Mouse (Mus musculus): Measurements from ENCODE around the gene Nuf2. TPM values are rescaled to one million over a fixed set of nuclear protein-coding genes. Genes with fewer than 3 reads are reported as not detected.
A peak's percentile ranks its signal among the peaks of the same experiment; 100 is the strongest.
"Not testable (repeated sequence)": the region's sequence is repeated elsewhere in the genome, so short reads cannot be mapped to it uniquely, and the experiment has no call there.

Gene Nuf2
- polyA plus RNA-seq, 1 experiment from 2014 or later, result 64.6 TPM

GRCm38 (mm10) chr1:169517899-169518517, 13.3 kb downstream of the Nuf2 start:
- not testable (repeated sequence) for H3K9me3 ChIP-seq (replicated peaks); H3K4me2 ChIP-seq; H3K27me3 ChIP-seq; ATAC-seq; H3K9ac ChIP-seq; H3K4me3 ChIP-seq; H3K27ac ChIP-seq; H3K4me1 ChIP-seq
- 96% methylated on average over 7 of the region's 7 CpGs for WGBS
- H3K36me3 ChIP-seq (ENCODE audit: poor library complexity, severe bottlenecking), result peaks cover 68% of the 10 kb centered on the region

DNA sequence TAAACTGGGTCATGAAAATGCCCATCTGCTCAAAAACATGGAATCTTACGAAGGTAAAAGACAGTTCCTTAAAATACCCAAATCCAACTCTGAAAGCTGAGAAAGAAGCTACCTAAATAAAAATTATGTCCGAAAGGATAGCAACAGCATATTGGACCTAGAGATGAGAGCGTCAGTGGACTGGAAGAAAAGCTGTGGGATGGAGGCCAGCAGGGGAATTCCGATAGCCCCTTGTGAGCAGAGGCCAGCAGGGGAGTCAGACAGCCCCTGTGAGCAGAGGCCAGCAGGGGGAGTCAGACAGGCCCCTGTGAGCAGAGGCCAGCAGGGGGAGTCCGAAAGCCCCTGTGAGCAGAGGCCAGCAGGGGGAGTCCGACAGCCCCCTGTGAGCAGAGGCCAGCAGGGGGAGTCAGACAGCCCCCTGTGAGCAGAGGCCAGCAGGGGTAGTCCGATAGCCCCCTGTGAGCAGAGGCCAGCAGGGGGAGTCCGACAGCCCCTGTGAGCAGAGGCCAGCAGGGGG, 13.8 kb downstream of the Nuf2 start:
- Histone ChIP-seq H3K36me3 (ENCODE audit: poor library complexity, severe bottlenecking) (peaks cover 67% of the 10 kb centered on the region), H3K4me2 (no peak overlapping the region), H3K4me3 (no peak overlapping the region), H3K27me3 (no peaks in the 10 kb centered on the region), H3K9me3 (replicated peaks) (no peaks in the 10 kb centered on the region), H3K9ac (no peak overlapping the region), H3K4me1 (no peaks in the 10 kb centered on the region), H3K27ac (no peak overlapping the region)
- 96% methylated on average over 8 of the region's 8 CpGs for WGBS
- no peak for ATAC-seq

DNA sequence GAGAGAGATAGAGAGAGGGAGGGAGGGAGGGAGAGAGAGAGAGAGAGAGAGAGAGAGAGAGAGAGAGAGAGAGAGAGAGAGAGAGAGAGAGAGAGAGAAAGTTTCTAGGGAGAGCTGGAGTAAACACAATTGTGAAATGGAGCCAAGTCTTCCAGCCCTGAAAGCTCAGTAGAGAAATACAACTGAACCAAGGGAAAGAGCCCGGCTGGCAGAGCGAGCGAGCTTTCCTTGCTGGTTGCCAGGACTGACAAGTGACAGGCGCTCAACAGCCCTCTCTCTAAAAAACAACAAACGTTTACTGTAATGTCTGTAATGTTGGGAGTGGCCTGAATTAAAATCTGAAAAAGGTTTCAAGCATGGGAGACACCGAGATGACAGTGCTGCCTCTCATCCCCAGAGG, 24.9 kb downstream of the Nuf2 start:
- WGBS, result 87% methylated on average over 6 of the region's 6 CpGs
- Histone ChIP-seq H3K4me3 (no peak overlapping the region), H3K9ac (no peak overlapping the region), H3K27me3 (no peaks in the 10 kb centered on the region), H3K9me3 (replicated peaks) (no peaks in the 10 kb centered on the region), H3K4me2 (no peak overlapping the region), H3K36me3 (ENCODE audit: poor library complexity, severe bottlenecking) (peaks cover 85% of the 10 kb centered on the region), H3K27ac (no peak overlapping the region), H3K4me1 (no peaks in the 10 kb centered on the region)
- no peak for ATAC-seq

DNA sequence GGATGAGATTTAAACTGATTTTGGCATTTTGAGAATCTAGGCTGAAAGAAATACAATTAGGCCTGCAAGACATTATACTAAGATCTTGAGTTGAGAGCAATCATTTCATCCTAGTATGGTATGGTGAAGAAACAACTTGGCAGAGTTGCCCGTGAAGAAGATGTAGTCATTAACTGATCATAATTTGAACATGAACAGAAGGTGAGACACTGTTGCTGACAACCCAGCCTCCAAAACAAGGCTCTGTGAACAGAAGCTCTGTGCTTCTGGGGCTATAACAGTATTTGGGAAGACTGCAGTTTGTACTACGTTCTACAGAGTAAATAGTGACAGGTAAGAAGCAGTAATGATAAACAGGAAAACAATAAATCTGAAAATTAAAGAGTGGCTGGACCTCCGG, 28.4 kb downstream of the Nuf2 start:
- Histone ChIP-seq H3K4me1 (no peaks in the 10 kb centered on the region), H3K4me2 (no peak overlapping the region), H3K9me3 (replicated peaks) (no peaks in the 10 kb centered on the region), H3K9ac (no peak overlapping the region), H3K27ac (no peak overlapping the region), H3K27me3 (no peaks in the 10 kb centered on the region), H3K36me3 (ENCODE audit: poor library complexity, severe bottlenecking) (peaks cover 88% of the 10 kb centered on the region), H3K4me3 (no peak overlapping the region)
- WGBS, result 89% methylated on average over 3 of the region's 3 CpGs
- ATAC-seq, result no peak

GRCm38 (mm10) chr1:169495621-169496020, 35.6 kb downstream of the Nuf2 start:
- no peak for ATAC-seq
- WGBS, result 72% methylated on average over 8 of the region's 8 CpGs
- H3K4me2 ChIP-seq, result no peak overlapping the region

GRCm38 (mm10) chr1:169491561-169491960, 39.7 kb downstream of the Nuf2 start:
- 0 out of 2 replicates have a peak, but pooled peaks cover 3% of the 10 kb centered on the region for H3K27me3 ChIP-seq
- H3K9ac ChIP-seq, result no peak overlapping the region
- ATAC-seq, result no peak
- peaks cover 9% of the 10 kb centered on the region for H3K4me1 ChIP-seq
- no peak overlapping the region for H3K4me2 ChIP-seq
- H3K9me3 ChIP-seq (replicated peaks), result no peaks in the 10 kb centered on the region
- 90% methylated on average over 1 of the region's 1 CpGs for WGBS
- H3K27ac ChIP-seq, result no peak overlapping the region
- peaks cover 1% of the 10 kb centered on the region; the same call in 1 of the 2 replicates for H3K36me3 ChIP-seq (ENCODE audit: poor library complexity, severe bottlenecking)
- H3K4me3 ChIP-seq, result no peak overlapping the region

More at GRCm38 (mm10) chr1:169495621-169496020, 35.6 kb downstream of the Nuf2 start:
- H3K9me3 ChIP-seq (replicated peaks), result no peaks in the 10 kb centered on the region
- no peak overlapping the region for H3K9ac ChIP-seq
- H3K27me3 ChIP-seq, result no peaks in the 10 kb centered on the region
- H3K4me3 ChIP-seq, result no peak overlapping the region
- no peak overlapping the region for H3K27ac ChIP-seq
- H3K4me1 ChIP-seq, result no peaks in the 10 kb centered on the region
- H3K36me3 ChIP-seq (ENCODE audit: poor library complexity, severe bottlenecking), result peaks cover 32% of the 10 kb centered on the region

DNA sequence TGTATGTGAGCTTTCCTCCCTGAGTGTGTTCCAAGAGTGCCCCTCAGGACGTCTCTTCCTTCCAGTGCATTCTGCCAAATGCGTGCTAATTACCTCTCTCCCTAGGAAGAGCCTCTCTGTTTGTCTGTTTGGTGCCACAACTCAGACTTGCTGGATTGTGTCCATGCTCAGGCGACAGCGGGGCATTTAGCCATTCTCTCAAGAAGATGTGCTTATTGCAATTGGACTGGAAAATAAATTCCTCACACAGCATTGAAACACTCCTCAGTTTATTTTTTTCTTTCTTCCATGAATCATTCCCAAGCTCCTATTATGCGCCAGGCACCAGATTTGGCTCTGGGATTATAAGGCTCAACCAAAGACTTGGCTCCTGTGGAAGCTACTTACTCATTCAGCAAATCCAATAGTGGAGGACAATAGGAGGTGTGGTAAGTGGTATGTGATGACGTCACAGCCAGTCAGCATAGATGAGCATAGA, 45.8 kb downstream of the Nuf2 start:
- peak; percentile 84 for ATAC-seq
- H3K4me2 ChIP-seq, result no peak overlapping the region
- no peak overlapping the region for H3K4me3 ChIP-seq
- 33% methylated on average over 6 of the region's 6 CpGs for WGBS
- no peaks in the 10 kb centered on the region for H3K9me3 ChIP-seq (replicated peaks)
- no peak overlapping the region for H3K9ac ChIP-seq
- H3K27me3 ChIP-seq, result 0 out of 2 replicates have a peak, but pooled peaks cover 3% of the 10 kb centered on the region
- peaks cover 29% of the 10 kb centered on the region for H3K4me1 ChIP-seq
- peak overlapping the region; percentile 32 for H3K27ac ChIP-seq
- no peaks in the 10 kb centered on the region for H3K36me3 ChIP-seq (ENCODE audit: poor library complexity, severe bottlenecking)

DNA sequence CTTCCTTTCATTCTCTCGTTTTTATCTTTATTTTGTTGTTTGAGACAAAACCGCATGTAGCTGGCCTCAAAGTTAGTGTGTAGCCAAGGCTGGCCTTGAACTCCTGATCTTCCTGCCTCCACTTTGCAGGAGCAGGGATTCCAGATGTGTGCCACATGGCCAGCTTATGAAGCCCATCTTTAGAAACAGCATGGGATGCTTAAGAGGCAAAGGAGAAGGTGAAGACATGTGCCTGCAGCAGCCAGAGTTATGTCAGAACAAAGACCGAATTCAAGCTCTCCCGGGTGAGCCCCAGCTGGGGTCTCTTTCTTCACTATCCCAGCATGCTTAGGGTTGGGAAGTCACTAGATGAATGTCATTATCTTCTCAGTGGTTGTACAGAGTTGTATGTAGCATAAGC, 46.7 kb downstream of the Nuf2 start:
- H3K4me3 ChIP-seq, result no peak overlapping the region
- 0 out of 2 replicates have a peak, but pooled peaks cover 3% of the 10 kb centered on the region for H3K27me3 ChIP-seq
- 60% methylated on average over 4 of the region's 4 CpGs for WGBS
- no peak for ATAC-seq
- no peaks in the 10 kb centered on the region for H3K9me3 ChIP-seq (replicated peaks)
- H3K4me2 ChIP-seq, result no peak overlapping the region
- H3K4me1 ChIP-seq, result peaks cover 29% of the 10 kb centered on the region
- H3K9ac ChIP-seq, result no peak overlapping the region
- no peak overlapping the region; the same call in 1 of the 2 replicates for H3K27ac ChIP-seq
- no peaks in the 10 kb centered on the region for H3K36me3 ChIP-seq (ENCODE audit: poor library complexity, severe bottlenecking)

DNA sequence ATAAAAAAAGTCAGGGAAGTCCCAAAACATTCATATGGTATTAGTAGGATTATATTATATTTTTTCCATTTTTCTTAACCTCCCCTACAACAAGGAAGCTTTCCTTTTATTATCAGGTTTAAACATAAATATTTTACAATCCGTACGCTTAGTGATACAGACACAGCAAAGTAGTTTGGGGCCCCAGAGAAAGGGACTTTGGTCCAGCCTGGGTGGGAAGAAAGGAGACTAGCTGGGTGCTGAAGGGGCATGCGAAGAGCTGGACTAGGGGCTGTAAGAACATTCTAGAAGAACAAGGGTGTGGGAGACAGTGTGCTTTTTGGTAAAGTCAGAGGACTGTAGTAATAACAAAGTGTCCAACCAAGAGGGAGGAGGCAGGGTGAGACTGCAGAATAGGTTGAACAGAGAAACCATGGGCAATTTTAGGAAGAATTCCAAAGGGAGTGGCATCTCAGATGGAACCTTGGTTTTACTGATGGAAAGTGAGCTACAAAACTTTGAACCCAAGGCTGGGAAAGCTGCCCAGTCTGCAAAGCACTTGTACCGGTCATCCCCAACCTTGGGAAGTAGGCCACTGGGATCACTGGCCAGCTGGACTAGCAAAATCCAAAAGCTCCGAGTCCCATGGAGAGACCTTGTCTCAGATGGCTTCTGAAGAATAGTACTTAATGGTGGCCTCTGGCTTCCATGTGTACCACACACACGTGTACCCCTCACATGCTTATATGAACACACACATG, 48.5 kb downstream of the Nuf2 start:
- ATAC-seq, result no peak
- Histone ChIP-seq H3K4me1 (peaks cover 25% of the 10 kb centered on the region), H3K27me3 (no peaks in the 10 kb centered on the region), H3K4me3 (no peak overlapping the region), H3K27ac (no peak overlapping the region), H3K4me2 (no peak overlapping the region), H3K9me3 (replicated peaks) (no peaks in the 10 kb centered on the region), H3K36me3 (ENCODE audit: poor library complexity, severe bottlenecking) (no peaks in the 10 kb centered on the region), H3K9ac (no peak overlapping the region)
- WGBS, result 97% methylated on average over 6 of the region's 6 CpGs

- 25% methylated on average over 3 of the region's 3 CpGs for WGBS
- peaks cover 11% of the 10 kb centered on the region for H3K4me1 ChIP-seq
- H3K27ac ChIP-seq, result no peak overlapping the region
- no peaks in the 10 kb centered on the region for H3K27me3 ChIP-seq
- ATAC-seq, result 0 out of 2 replicates have a peak, but pooled peaks have one; percentile 30
- no peak overlapping the region for H3K4me2 ChIP-seq
- no peak overlapping the region for H3K4me3 ChIP-seq
- no peak overlapping the region for H3K9ac ChIP-seq
- no peaks in the 10 kb centered on the region for H3K36me3 ChIP-seq (ENCODE audit: poor library complexity, severe bottlenecking)
- no peaks in the 10 kb centered on the region for H3K9me3 ChIP-seq (replicated peaks)
Observed at GRCm38 (mm10) chr1:169471185-169471584, 60.1 kb downstream of the Nuf2 start.

- H3K27me3 ChIP-seq, result no peaks in the 10 kb centered on the region
- WGBS, result 59% methylated on average over 5 of the region's 5 CpGs
- H3K4me2 ChIP-seq, result no peak overlapping the region
- H3K9ac ChIP-seq, result no peak overlapping the region
- H3K4me3 ChIP-seq, result no peak overlapping the region
- ATAC-seq, result no peak
- no peaks in the 10 kb centered on the region for H3K36me3 ChIP-seq (ENCODE audit: poor library complexity, severe bottlenecking)
- H3K9me3 ChIP-seq (replicated peaks), result no peaks in the 10 kb centered on the region
- peaks cover 11% of the 10 kb centered on the region for H3K4me1 ChIP-seq
- H3K27ac ChIP-seq, result no peak overlapping the region
Observed at GRCm38 (mm10) chr1:169467791-169468190, 63.5 kb downstream of the Nuf2 start.

GRCm38 (mm10) chr1:169462386-169463115, 68.7 kb downstream of the Nuf2 start:
- Histone ChIP-seq H3K27me3 (no peaks in the 10 kb centered on the region), H3K4me3 (no peak overlapping the region), H3K4me1 (peaks cover 9% of the 10 kb centered on the region), H3K36me3 (ENCODE audit: poor library complexity, severe bottlenecking) (no peaks in the 10 kb centered on the region), H3K9me3 (replicated peaks) (no peaks in the 10 kb centered on the region), H3K9ac (no peak overlapping the region), H3K27ac (peak overlapping the region; percentile 69; the same call in 1 of the 2 replicates), H3K4me2 (no peak overlapping the region)
- ATAC-seq, result peak; percentile 66
- WGBS, result 73% methylated on average over 15 of the region's 15 CpGs
